Mouse (Mus musculus): Measurements from ENCODE around the gene Olfr13. TPM values are rescaled to one million over a fixed set of nuclear protein-coding genes. Genes with fewer than 3 reads are reported as not detected.
"Not testable (repeated sequence)": the region's sequence is repeated elsewhere in the genome, so short reads cannot be mapped to it uniquely, and the experiment has no call there.

Gene Olfr13
- not detected in 2 replicates for polyA plus RNA-seq (2016; fragmentation: Nextera tagmentation; extraction: Ambion mirVana)

GRCm38 (mm10) chr6:43171840-43172239 is at the start of gene Olfr13:
Gene Olfr13 (plus strand): TSS chr6:43172140.
- Histone ChIP-seq H3K4me3 (no peak within 1 kb of the TSS), H3K36me3 (no peaks in the 10 kb centered on the region), H3K27me3 (ENCODE audit: insufficient read depth, poor library complexity, severe bottlenecking) (no peaks in the 10 kb centered on the region), H3K4me1 (replicated peaks) (no peaks in the 10 kb centered on the region), H3K27ac (no peak within 1 kb of the TSS), H3K9me3 (no peaks in the 10 kb centered on the region)
- WGBS = 80% methylated on average over 4 of the region's 4 CpGs
- DNase-seq (ENCODE audit: low spot score) = no peak

GRCm38 (mm10) chr6:43146267-43146666 is 25.7 kb upstream of the Olfr13 start, which contains the start of gene Olfr237-ps1:
Gene Olfr237-ps1 (plus strand): TSS chr6:43146567.
- not testable (repeated sequence) for DNase-seq (ENCODE audit: low spot score); H3K4me3 ChIP-seq; H3K36me3 ChIP-seq; H3K4me1 ChIP-seq (replicated peaks); H3K27ac ChIP-seq; H3K9me3 ChIP-seq; H3K27me3 ChIP-seq (ENCODE audit: insufficient read depth, poor library complexity, severe bottlenecking)
- 92% methylated on average over 2 of the region's 2 CpGs for WGBS

DNA sequence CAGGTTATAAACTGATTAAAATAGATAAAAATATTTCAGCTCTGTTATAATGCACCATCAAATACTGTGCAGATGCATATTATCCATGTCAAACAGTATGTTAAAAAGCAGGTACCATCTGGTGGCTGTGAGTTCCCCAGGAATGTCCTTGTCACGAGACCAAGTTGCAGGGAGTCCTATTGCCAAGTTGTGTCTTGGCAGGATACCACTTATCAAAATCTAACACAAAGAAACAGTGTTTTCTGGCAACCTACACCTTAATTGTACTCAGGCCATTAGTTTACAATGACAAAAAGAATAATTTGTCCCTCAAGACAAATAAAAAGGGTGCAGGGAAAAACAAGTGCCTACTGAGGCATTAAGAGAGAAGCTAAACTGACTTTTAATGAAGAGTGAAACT is 12.4 kb upstream of the Olfr13 start:
- DNase-seq (ENCODE audit: low spot score) = no peak

GRCm38 (mm10) chr6:43162982-43163381 is 9.0 kb upstream of the Olfr13 start, which contains the start of gene Olfr437:
Gene Olfr437 (plus strand): TSS chr6:43163282.
- H3K4me3 ChIP-seq = no peak within 1 kb of the TSS
- no peaks in the 10 kb centered on the region for H3K4me1 ChIP-seq (replicated peaks)
- no peaks in the 10 kb centered on the region for H3K27me3 ChIP-seq (ENCODE audit: insufficient read depth, poor library complexity, severe bottlenecking)
- WGBS = 78% methylated on average over 3 of the region's 3 CpGs
- no peak within 1 kb of the TSS for H3K27ac ChIP-seq
- no peaks in the 10 kb centered on the region for H3K9me3 ChIP-seq
- no peak for DNase-seq (ENCODE audit: low spot score)
- H3K36me3 ChIP-seq = no peaks in the 10 kb centered on the region

More for the DNA sequence above, 12.4 kb upstream of the Olfr13 start:
- H3K9me3 ChIP-seq = no peaks in the 10 kb centered on the region
- no peak overlapping the region for H3K27ac ChIP-seq
- 80% methylated on average over 1 of the region's 1 CpGs for WGBS
- H3K27me3 ChIP-seq (ENCODE audit: insufficient read depth, poor library complexity, severe bottlenecking) = no peaks in the 10 kb centered on the region
- no peaks in the 10 kb centered on the region for H3K36me3 ChIP-seq
- no peaks in the 10 kb centered on the region for H3K4me1 ChIP-seq (replicated peaks)
- H3K4me3 ChIP-seq = no peak overlapping the region

GRCm38 (mm10) chr6:43167246-43167645 is 4.7 kb upstream of the Olfr13 start:
- no peak for DNase-seq (ENCODE audit: low spot score)
- 99% methylated on average over 4 of the region's 4 CpGs for WGBS
- Histone ChIP-seq H3K9me3 (no peaks in the 10 kb centered on the region), H3K4me1 (replicated peaks) (no peaks in the 10 kb centered on the region), H3K36me3 (no peaks in the 10 kb centered on the region), H3K4me3 (no peak overlapping the region), H3K27ac (no peak overlapping the region), H3K27me3 (ENCODE audit: insufficient read depth, poor library complexity, severe bottlenecking) (no peaks in the 10 kb centered on the region)

DNA sequence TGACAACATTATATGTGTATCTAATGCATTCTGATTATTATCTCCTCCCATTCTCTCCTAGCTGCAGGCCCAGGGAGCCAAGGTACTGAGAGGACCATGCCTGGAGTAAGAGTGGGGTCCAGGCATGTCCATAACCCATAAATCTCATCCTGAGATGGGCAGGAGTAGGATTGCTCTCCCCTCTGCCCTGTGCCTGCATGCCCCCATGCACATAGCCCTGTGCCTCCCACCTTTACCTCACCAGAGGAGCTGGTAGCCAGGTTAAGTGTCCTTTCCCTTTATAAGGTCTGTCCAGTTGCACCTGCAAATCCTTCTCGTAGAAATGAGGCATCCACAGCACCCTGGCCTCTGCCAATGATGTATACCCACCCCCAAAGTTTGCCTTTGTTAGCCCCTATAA is 6.2 kb downstream of the Olfr13 start:
- no peaks in the 10 kb centered on the region for H3K4me1 ChIP-seq (replicated peaks)
- no peaks in the 10 kb centered on the region for H3K27me3 ChIP-seq (ENCODE audit: insufficient read depth, poor library complexity, severe bottlenecking)
- no peak overlapping the region for H3K4me3 ChIP-seq
- H3K27ac ChIP-seq = no peak overlapping the region
- H3K36me3 ChIP-seq = no peaks in the 10 kb centered on the region
- no peaks in the 10 kb centered on the region for H3K9me3 ChIP-seq
- DNase-seq (ENCODE audit: low spot score) = no peak
- whole genome bisulfite sequencing = 73% methylated on average over 1 of the region's 1 CpGs

GRCm38 (mm10) chr6:43178584-43179501 is 6.9 kb downstream of the Olfr13 start:
- no peaks in the 10 kb centered on the region for H3K36me3 ChIP-seq
- no peaks in the 10 kb centered on the region for H3K27me3 ChIP-seq (ENCODE audit: insufficient read depth, poor library complexity, severe bottlenecking)
- no peaks in the 10 kb centered on the region for H3K4me1 ChIP-seq (replicated peaks)
- H3K4me3 ChIP-seq = no peak overlapping the region
- 72% methylated on average over 6 of the region's 6 CpGs for WGBS
- H3K9me3 ChIP-seq = no peaks in the 10 kb centered on the region
- H3K27ac ChIP-seq = no peak overlapping the region
- no peak for DNase-seq (ENCODE audit: low spot score)

GRCm38 (mm10) chr6:43190986-43191385 is 19.0 kb downstream of the Olfr13 start:
- DNase-seq (ENCODE audit: low spot score) = no peak
- Histone ChIP-seq H3K27ac (no peak overlapping the region), H3K4me1 (replicated peaks) (no peaks in the 10 kb centered on the region), H3K27me3 (ENCODE audit: insufficient read depth, poor library complexity, severe bottlenecking) (no peaks in the 10 kb centered on the region), H3K36me3 (no peaks in the 10 kb centered on the region), H3K9me3 (no peaks in the 10 kb centered on the region), H3K4me3 (no peak overlapping the region)
- WGBS = 84% methylated on average over 3 of the region's 3 CpGs

DNA sequence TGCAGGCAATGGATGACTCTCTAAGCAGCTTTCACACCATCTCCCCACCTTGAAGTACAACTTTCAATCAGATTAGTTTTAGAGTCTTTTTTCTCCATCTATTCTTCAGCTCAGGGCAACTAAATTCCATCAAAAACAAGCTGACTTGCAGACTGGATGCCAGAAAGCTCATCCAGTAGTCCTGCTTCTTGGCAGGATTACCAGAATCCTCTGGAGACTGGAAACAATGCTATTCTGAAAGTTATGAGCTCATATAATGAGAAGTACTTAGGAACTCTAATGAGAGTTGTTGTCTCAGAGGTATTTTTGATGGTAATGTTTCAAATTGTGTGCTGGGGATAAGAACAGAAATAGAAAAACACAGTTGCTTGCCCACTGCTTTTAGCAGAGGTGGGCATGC is 24.8 kb downstream of the Olfr13 start, which contains the start of gene Olfr435:
Olfr435 (plus strand) TSS at position 366 of the 400 bp plus-strand sequence.
- Histone ChIP-seq H3K27ac (no peak within 1 kb of the TSS), H3K4me1 (replicated peaks) (no peaks in the 10 kb centered on the region), H3K4me3 (no peak within 1 kb of the TSS), H3K36me3 (no peaks in the 10 kb centered on the region), H3K9me3 (no peaks in the 10 kb centered on the region), H3K27me3 (ENCODE audit: insufficient read depth, poor library complexity, severe bottlenecking) (no peaks in the 10 kb centered on the region)
- DNase-seq (ENCODE audit: low spot score) = no peak

DNA sequence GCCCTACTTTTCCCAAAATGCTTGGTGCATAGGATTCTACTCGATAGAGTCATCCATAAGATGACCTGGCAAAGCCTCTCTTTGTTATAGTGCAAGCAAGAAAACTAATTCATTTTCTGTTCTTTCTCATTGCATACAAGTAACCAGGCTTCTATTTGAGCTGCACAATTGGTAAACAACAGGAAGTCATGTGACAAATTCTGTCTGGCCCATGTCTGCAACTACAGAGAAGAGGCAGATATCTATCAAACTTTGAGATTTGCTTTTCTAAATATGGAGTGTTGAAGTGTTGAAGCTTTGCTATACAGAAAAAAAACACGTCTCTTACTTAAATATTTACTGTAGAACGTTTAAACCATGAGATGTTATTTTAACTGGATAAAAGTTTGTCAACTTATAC is 26.2 kb downstream of the Olfr13 start:
- WGBS = 88% methylated on average over 3 of the region's 3 CpGs
- no peaks in the 10 kb centered on the region for H3K4me1 ChIP-seq (replicated peaks)
- no peaks in the 10 kb centered on the region for H3K27me3 ChIP-seq (ENCODE audit: insufficient read depth, poor library complexity, severe bottlenecking)
- H3K36me3 ChIP-seq = no peaks in the 10 kb centered on the region
- no peaks in the 10 kb centered on the region for H3K9me3 ChIP-seq
- H3K4me3 ChIP-seq = no peak overlapping the region
- no peak for DNase-seq (ENCODE audit: low spot score)
- H3K27ac ChIP-seq = no peak overlapping the region

DNA sequence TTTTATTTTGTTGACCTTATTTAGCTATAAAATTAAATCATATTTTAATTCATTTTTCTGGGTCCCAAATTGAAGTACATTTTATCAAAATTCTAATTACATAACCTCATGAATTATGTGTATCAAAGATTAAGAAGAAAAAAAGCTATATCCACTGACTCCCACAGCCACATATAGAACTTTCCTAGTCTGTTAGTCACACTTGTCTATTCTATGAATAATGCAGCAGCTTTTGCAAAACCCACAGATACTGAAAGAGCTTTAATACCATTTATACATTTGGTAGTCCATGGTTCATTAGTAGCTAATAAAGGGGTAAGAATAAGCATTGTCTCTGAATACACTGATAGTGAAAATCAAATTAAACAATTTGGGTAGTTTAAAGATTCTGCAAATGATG is 30.8 kb downstream of the Olfr13 start:
- H3K27me3 ChIP-seq (ENCODE audit: insufficient read depth, poor library complexity, severe bottlenecking) = no peaks in the 10 kb centered on the region
- no peak for DNase-seq (ENCODE audit: low spot score)

DNA sequence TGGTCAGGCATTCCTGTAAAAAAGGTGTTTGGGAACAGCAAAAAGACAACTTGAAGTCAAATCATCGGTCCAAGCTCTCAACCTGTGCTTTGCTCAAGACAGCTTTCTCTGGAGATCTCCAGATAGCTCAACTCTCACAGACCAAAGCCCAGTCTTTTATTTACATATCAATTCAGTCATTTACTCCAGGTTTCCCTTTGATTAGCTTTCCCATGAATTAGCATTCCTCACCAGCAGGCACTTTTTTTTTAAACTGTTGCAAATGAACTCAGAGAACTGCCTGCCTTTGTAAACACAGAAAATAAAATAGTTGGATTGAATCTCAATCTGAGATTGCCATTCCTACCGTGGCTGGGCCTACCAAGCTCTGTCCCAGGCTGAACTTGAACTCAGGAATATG is 33.4 kb downstream of the Olfr13 start:
- no peak for DNase-seq (ENCODE audit: low spot score)
- 43% methylated on average over 2 of the region's 2 CpGs for WGBS

More for the DNA sequence above, 30.8 kb downstream of the Olfr13 start:
- Histone ChIP-seq H3K4me3 (no peak overlapping the region), H3K27ac (no peak overlapping the region), H3K36me3 (no peaks in the 10 kb centered on the region), H3K9me3 (no peaks in the 10 kb centered on the region), H3K4me1 (replicated peaks) (no peaks in the 10 kb centered on the region)

DNA sequence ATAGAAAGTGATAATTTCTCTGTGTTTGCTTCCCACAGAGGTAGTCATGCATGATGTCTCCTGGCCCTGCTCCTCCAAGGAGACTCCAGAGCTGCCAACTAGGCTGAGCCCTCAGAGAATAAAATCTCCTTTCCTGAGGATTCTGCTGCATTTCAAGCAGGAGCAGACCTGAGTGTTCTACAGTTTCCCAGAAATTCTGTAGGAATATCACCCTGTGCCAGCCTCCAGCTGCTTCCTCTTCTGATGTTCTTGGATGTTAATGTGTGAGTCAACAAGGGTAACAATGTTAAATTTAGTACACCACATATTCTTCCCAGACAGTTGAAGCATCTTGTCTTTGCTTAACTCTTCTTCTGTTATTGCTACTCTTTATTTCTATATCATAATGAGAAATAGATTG is 40.9 kb downstream of the Olfr13 start, which contains the start of gene Olfr434:
Olfr434 (plus strand) TSS at position 149 of the 400 bp plus-strand sequence.
- H3K36me3 ChIP-seq; H3K4me3 ChIP-seq; H3K27ac ChIP-seq; H3K4me1 ChIP-seq (replicated peaks); DNase-seq (ENCODE audit: low spot score); H3K27me3 ChIP-seq (ENCODE audit: insufficient read depth, poor library complexity, severe bottlenecking); H3K9me3 ChIP-seq: not testable (repeated sequence)

More for the DNA sequence above, 33.4 kb downstream of the Olfr13 start:
- Histone ChIP-seq H3K9me3 (no peaks in the 10 kb centered on the region), H3K4me1 (replicated peaks) (no peaks in the 10 kb centered on the region), H3K4me3 (no peak overlapping the region), H3K36me3 (no peaks in the 10 kb centered on the region), H3K27me3 (ENCODE audit: insufficient read depth, poor library complexity, severe bottlenecking) (no peaks in the 10 kb centered on the region), H3K27ac (no peak overlapping the region)

Measured in hindbrain, embryonic 10.5 days (tissue).